Mouse (Mus musculus) cerebellum, adult 2 months (tissue): ENCODE data around the gene Olfr1362. TPM values are rescaled to one million over a fixed set of nuclear protein-coding genes. Genes with fewer than 3 reads are reported as not detected.

Experiments used
- DNase-seq, 2 experiments: peaks; one replicate each; pipeline ENCODE4 v3.0.0; 2021
- H3K27ac ChIP-seq: fragments of 200-500 bp; 2 replicates; pipeline ENCODE4 v1.5.1; 2012; ENCODE audit warnings: low read length, control low read depth, inconsistent platforms; ENCODE audit not compliant: insufficient read depth
- H3K27me3 ChIP-seq: fragments of 200-500 bp; 2 replicates; pipeline ENCODE4 v1.6.1; 2012; ENCODE audit warnings: inconsistent platforms, mild to moderate bottlenecking, low read length, moderate library complexity; ENCODE audit not compliant: control insufficient read depth, insufficient read depth
- H3K4me1 ChIP-seq: fragments of 200-500 bp; 2 replicates; pipeline ENCODE4 v1.6.1; 2011; ENCODE audit warnings: low read length; ENCODE audit not compliant: control insufficient read depth, insufficient read depth
- H3K4me3 ChIP-seq: fragments of 200-500 bp; replicated peaks from 2 replicates; pipeline ENCODE3; 2011; ENCODE audit warnings: mild to moderate bottlenecking, low read depth, low read length, control low read depth; ENCODE audit not compliant: insufficient read depth
- CTCF ChIP-seq: fragments of 200-500 bp; IDR thresholded peaks from 2 replicates; pipeline ENCODE4 v1.5.1; 2011; ENCODE audit warnings: low read depth, mild to moderate bottlenecking, control low read depth, low read length, moderate library complexity, borderline replicate concordance; ENCODE audit not compliant: insufficient read depth
- POLR2A ChIP-seq: fragments of 200-500 bp; IDR thresholded peaks from 2 replicates; pipeline ENCODE4 v1.6.1; 2011; ENCODE audit warnings: low read length, control low read depth, borderline replicate concordance; ENCODE audit not compliant: insufficient read depth
- WGBS: fragments of 180-500 bp; shearing (Covaris S2); methylation state at CpG from one replicate; pipeline ENCODE4 v1.1.7; 2018; 5-methylcytosine and 5-hydroxymethylcytosine counted together
- polyA plus RNA-seq: library from polyadenylated mRNA; depleted of rRNA; stranded (reverse); fragments of >200 nt; gene quantifications from 2 replicates; pipeline ENCODE4 v1.2.3, GENCODE M21; 2012; rRNA removed

Gene Olfr1362
- not detected in 2 replicates for polyA plus RNA-seq

DNA sequence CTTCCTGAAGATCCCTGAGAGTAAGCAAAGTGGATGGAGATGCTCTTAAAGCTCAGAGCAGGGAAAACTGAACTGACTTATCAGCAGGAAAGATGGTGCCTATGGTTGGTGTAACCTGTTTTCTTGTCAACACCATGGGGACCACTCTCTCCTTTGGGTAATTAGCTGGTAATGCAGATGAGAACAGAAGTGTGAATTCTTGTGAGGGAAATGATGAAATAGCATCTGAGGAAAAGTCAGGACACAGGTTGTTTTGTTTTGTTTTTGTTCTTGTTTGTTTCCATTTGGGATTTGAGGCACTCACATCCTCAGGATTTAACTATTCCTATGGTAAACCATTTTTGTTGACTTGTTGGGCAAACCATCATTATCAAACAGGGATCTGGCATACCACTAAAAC lies at the start of gene Olfr1362:
TSS of gene Olfr1362 (minus strand) at position 101 of the 400 bp plus-strand sequence.
- Histone ChIP-seq H3K27me3 (no peaks in the 10 kb centered on the region), H3K4me1 (no peaks in the 10 kb centered on the region), H3K4me3 (no peak within 1 kb of the TSS), H3K27ac (no peak within 1 kb of the TSS)
- no peak for DNase-seq
- TF ChIP-seq CTCF (no peak), POLR2A (no peak)

DNA sequence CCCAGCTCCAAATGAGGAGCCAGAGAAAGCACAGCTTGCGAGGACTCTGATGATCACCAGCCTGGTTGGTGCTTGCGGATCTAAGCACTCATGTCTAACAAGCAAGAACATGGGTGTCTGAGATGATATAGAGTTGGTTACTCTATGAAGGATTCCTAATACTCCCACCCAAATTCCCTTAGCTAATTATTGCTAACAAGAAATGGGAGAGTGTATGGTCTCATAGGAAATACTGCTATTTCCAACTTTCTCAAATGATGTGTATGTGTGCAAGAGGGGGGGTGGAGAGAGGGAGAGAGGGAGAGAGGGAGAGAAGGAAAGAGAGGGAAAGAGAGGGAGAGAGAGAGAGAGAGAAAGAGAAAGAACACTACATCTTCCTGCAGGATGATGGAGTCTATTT lies 49.5 kb upstream of the Olfr1362 start, which contains the start of gene Olfr1361:
TSS of gene Olfr1361 (minus strand) at position 101 of the 400 bp plus-strand sequence.
- WGBS = 75% methylated on average over 2 of the region's 2 CpGs
- DNase-seq = no peak
- TF ChIP-seq POLR2A (no peak), CTCF (no peak)
- Histone ChIP-seq H3K27me3 (no peaks in the 10 kb centered on the region), H3K4me3 (no peak within 1 kb of the TSS), H3K27ac (no peak within 1 kb of the TSS), H3K4me1 (no peaks in the 10 kb centered on the region)

DNA sequence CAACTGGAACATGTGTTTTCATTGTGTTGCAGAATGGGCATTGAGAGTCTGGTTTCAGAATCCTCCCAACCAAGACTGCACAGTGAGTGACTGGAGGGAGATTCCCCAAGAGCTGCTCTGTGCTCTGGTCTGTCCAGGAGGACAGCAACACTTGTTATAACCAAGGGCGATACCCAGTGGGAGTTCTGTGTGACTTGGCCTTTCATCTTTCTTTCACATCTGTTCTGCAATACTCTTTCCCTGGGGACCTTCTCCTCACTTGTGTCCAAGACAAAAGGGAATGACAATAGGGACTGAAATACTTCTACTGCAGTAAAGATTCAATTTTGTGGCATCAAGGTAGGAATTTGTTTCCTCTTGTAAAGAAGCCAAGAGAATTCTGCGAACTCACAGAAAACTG lies 28.6 kb upstream of the Olfr1362 start, which contains the start of gene Olfr11:
TSS of gene Olfr11 (minus strand) at position 101 of the 400 bp plus-strand sequence.
- DNase-seq = no peak
- TF ChIP-seq POLR2A (no peak), CTCF (no peak)
- H3K4me3 ChIP-seq = no peak within 1 kb of the TSS
- no peaks in the 10 kb centered on the region for H3K27me3 ChIP-seq
- no peak within 1 kb of the TSS for H3K27ac ChIP-seq
- no peaks in the 10 kb centered on the region for H3K4me1 ChIP-seq
- whole genome bisulfite sequencing = 71% methylated on average over 2 of the region's 2 CpGs

DNA sequence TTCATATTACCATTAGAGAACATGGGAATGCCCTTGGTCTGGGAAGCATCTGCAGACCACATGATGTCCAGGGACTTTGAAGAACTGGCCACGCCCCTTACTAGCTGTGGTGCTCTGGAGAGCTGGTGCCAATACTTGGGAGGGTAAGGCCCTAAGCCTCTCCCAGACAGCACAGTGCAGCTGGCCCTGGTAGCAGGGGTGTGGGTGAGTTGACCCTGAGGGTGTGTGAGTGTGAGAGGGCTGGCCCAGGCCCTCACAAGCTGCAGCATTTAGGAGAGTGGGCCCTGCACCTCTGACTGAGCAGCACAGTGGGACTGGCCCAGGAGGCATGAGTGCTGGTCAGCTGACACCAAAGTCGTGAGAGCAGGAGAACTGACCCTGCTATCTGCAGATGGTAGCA lies 22.2 kb downstream of the Olfr1362 start:
- TF ChIP-seq CTCF = no peak
- TF ChIP-seq POLR2A = no peak
- 70% methylated on average over 2 of the region's 2 CpGs for WGBS
- H3K27ac ChIP-seq = no peak overlapping the region

DNA sequence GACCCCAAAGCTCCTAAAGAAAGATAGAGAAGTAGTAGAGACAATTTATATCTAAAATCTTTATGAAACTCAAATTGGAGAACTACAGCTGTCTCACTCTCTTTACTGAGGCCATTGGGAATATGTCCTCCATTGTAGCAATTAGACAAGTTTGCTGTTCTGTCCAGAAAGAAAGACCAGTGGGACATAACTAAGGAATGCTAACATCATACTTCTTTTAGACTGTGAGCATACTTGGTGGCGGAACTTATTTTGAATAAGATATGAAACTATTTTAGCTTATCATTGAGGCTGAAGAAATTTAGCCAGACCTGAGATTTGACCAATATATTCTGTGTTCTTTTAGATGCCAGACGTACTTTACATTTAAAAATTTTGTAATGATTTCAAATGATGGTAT lies 32.2 kb downstream of the Olfr1362 start, which contains the start of gene Olfr1364:
TSS of gene Olfr1364 (minus strand) at position 101 of the 400 bp plus-strand sequence.
- WGBS = 91% methylated on average over 2 of the region's 2 CpGs
- no peaks in the 10 kb centered on the region for H3K27me3 ChIP-seq
- no peaks in the 10 kb centered on the region for H3K4me1 ChIP-seq
- no peak for DNase-seq
- H3K27ac ChIP-seq = no peak within 1 kb of the TSS
- H3K4me3 ChIP-seq = no peak within 1 kb of the TSS
- TF ChIP-seq CTCF (no peak), POLR2A (no peak)

More for the DNA sequence above, 22.2 kb downstream of the Olfr1362 start:
- no peak for DNase-seq
- H3K27me3 ChIP-seq = no peaks in the 10 kb centered on the region
- H3K4me3 ChIP-seq = no peak overlapping the region
- no peaks in the 10 kb centered on the region for H3K4me1 ChIP-seq

Other genes with a start within 250 kb of the Olfr1362 start
- 45.0 and 47.4 TPM in 2 replicates for gene Zkscan3, start 211.3 kb downstream of the Olfr1362 start, polyA plus RNA-seq
- gene Pgbd1, start 173.0 kb downstream of the Olfr1362 start, polyA plus RNA-seq = 2.6 and 2.7 TPM in 2 replicates
- gene Zscan26, start 160.3 kb downstream of the Olfr1362 start, polyA plus RNA-seq = 69.3 and 71.9 TPM in 2 replicates
- gene Nkapl, start 145.5 kb downstream of the Olfr1362 start, polyA plus RNA-seq = 0.44 and 0.54 TPM in 2 replicates
- 3.6 and 4.2 TPM in 2 replicates for gene Zkscan4, start 135.1 kb downstream of the Olfr1362 start, polyA plus RNA-seq
- not detected in 2 replicates for gene Gm10065, start 134.6 kb downstream of the Olfr1362 start, polyA plus RNA-seq
- gene AK157302, start 118.8 kb downstream of the Olfr1362 start, polyA plus RNA-seq = 1.5 and 1.8 TPM in 2 replicates
- 28.3 and 29.8 TPM in 2 replicates for gene Gm11273, start 112.6 kb downstream of the Olfr1362 start, polyA plus RNA-seq
- gene Zkscan8, start 82.9 kb downstream of the Olfr1362 start, polyA plus RNA-seq = 7.5 and 9.8 TPM in 2 replicates
- not detected in 2 replicates for gene Olfr1366, start 71.2 kb downstream of the Olfr1362 start, polyA plus RNA-seq
- gene Olfr1535, start 54.1 kb downstream of the Olfr1362 start, polyA plus RNA-seq = not detected in 2 replicates
- not detected in 2 replicates for gene Olfr1364, start 32.3 kb downstream of the Olfr1362 start, polyA plus RNA-seq
- gene Olfr11, start 28.5 kb upstream of the Olfr1362 start, polyA plus RNA-seq = 0.03 TPM in 1 of 2 replicates, not detected in the other
- gene Olfr1361, start 49.4 kb upstream of the Olfr1362 start, polyA plus RNA-seq = not detected in 2 replicates
- not detected in 2 replicates for gene Olfr1360, start 63.4 kb upstream of the Olfr1362 start, polyA plus RNA-seq
- not detected in 2 replicates for gene Olfr1359, start 84.1 kb upstream of the Olfr1362 start, polyA plus RNA-seq
- not detected in 2 replicates for gene Hist1h2bl, start 102.1 kb upstream of the Olfr1362 start, polyA plus RNA-seq
- 0.84 and 1.5 TPM in 2 replicates for gene Hist1h2ai, start 102.4 kb upstream of the Olfr1362 start, polyA plus RNA-seq
- gene Hist1h3h, start 103.6 kb upstream of the Olfr1362 start, polyA plus RNA-seq = 2.9 TPM in 1 of 2 replicates, not detected in the other
- not detected in 2 replicates for gene Hist1h2bm, start 108.0 kb upstream of the Olfr1362 start, polyA plus RNA-seq
- gene Hist1h4j, start 121.0 kb upstream of the Olfr1362 start, polyA plus RNA-seq = 2.4 and 3.6 TPM in 2 replicates
- 16.9 and 17.5 TPM in 2 replicates for gene Hist1h4k, start 136.5 kb upstream of the Olfr1362 start, polyA plus RNA-seq
- gene Hist1h2ak, start 139.8 kb upstream of the Olfr1362 start, polyA plus RNA-seq = 1.9 and 2.4 TPM in 2 replicates
- 1.2 and 2.6 TPM in 2 replicates for gene Hist1h2bn, start 140.1 kb upstream of the Olfr1362 start, polyA plus RNA-seq
- gene Hist1h1b, start 166.6 kb upstream of the Olfr1362 start, polyA plus RNA-seq = 0.27 and 0.41 TPM in 2 replicates
- gene Hist1h3i, start 169.3 kb upstream of the Olfr1362 start, polyA plus RNA-seq = 1.9 and 4.9 TPM in 2 replicates
- gene Hist1h2an, start 173.2 kb upstream of the Olfr1362 start, polyA plus RNA-seq = not detected in 2 replicates
- gene Hist1h2bp, start 173.4 kb upstream of the Olfr1362 start, polyA plus RNA-seq = not detected in 2 replicates
- 1.2 and 2.3 TPM in 2 replicates for gene Hist1h2bq, start 196.2 kb upstream of the Olfr1362 start, polyA plus RNA-seq
- not detected in 2 replicates for gene Hist1h2ao, start 196.4 kb upstream of the Olfr1362 start, polyA plus RNA-seq
- gene Hist1h4m, start 197.7 kb upstream of the Olfr1362 start, polyA plus RNA-seq = not detected in 2 replicates
- gene Hist1h4n, start 218.2 kb upstream of the Olfr1362 start, polyA plus RNA-seq = 12.7 and 19.8 TPM in 2 replicates
- gene Hist1h2ap, start 219.5 kb upstream of the Olfr1362 start, polyA plus RNA-seq = 1.5 and 1.6 TPM in 2 replicates
- 0.16 and 1.3 TPM in 2 replicates for gene Hist1h2br, start 219.7 kb upstream of the Olfr1362 start, polyA plus RNA-seq